Mouse (Mus musculus) ovary, adult 18-20 months (tissue): ENCODE measurements around the gene Gm20388.

ENCODE experiments used
- DNase-seq: peaks from one replicate; pipeline ENCODE4 v3.0.0; 2022; ENCODE audit warnings: low spot score, mixed read lengths

Gene Gm20388

DNA sequence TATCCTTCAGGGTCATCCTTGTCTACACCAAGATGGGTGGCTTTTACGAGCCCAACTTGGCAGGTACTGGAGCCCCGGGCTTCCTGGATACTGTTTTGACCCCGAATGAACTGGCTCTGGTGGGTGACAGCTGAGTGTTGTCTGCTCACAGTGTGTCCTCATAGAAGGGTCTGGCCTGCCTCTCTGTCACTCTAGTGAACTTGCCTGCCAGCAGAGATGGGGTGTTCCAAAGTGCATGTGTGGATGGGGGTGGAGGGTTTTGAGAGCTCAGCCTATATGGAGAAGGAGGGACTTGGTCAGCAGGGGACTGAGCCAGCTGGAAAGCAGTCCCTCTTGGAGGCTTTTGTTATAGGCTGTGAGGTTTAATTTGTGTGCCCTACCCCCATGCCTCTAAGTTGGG is 291.9 kb downstream of the Gm20388 start:
- no peak for DNase-seq

DNA sequence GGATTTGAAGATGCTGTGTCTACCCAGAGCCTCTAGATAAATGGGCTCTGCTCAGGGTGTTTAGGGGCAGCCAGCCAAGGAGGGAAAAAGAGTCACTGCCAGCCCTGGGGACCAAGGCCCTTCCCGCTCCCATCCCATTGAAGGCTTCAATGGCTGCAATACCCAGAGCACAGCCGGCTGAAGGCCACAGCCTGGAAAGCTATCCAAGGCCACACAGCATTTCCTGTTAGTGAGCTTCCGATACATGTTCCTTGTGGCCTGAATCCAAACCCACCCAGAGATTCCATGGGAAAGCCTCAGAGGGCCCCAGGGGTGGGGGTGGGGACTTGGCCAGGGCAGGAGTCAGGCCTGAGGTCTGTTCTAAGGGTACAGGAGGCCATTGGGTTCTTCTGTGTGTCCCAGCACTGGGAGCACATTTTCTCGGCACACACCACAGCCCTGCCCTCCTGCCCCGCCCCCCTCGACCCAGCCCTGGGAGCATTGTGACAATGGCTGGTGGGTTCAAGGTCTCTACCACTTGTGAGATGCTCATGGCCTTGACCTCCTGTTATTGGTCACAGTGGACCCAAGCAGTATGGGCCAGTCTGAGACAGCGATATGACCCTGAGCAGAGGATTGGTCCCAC is 294.2 kb downstream of the Gm20388 start:
- peak; percentile 76 for DNase-seq

DNA sequence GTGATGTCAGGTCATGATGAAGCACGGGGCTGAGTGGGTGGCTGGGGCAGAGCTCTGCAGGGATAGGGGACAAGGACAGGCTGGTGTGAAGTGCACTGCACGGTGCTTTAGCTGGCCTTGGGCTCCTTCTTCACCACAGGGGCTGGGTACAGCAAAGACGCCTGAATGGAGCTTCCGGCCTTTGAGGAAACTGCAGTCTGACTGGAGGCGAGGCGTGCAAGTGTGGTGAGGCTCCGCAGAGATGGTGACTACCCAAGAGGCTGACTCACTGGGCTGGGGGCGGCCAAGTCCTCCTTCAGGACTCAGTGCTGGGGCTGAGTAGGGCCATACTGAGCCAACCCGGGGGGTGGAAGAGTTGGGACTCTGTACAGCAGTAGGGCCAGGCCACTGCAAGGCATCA is 295.3 kb downstream of the Gm20388 start:
- DNase-seq: no peak

DNA sequence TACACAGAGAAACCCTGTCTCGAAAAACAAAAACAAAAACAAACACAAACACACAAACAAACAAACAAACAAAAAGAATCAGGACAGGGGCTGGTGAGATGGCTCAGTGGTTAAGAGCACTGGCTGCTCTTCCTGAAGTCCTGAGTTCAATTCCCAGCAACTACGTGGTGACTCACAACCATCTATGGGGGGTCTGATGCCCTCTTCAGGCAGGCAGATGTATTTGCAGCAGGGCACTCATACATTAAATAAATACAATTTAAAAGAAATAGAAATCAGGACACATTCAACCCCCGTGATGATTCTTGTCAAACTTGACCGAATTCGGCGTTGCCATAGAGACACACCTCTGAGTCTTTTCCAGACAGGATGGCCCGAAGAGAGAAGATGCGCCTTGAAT is 296.7 kb downstream of the Gm20388 start:
- DNase-seq: no peak

DNA sequence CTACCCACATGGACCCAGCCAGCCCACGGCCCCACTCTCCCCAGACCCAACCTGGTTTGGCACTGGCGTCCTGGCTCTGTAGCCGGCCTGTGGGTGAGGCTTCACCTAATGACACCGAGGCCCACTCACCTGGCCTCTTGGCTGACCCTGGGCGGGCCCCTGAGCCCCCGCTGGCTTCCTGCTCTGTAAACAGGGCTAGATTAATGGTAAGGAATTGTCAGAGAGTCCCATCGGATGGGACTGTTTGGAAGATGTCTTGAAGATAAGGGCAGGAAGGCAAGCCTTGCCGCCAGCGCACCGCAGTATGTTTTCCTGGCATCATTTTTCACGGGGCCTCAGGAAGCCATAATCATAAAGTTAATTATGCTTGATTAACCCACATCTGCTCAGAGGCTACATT is 297.5 kb downstream of the Gm20388 start:
- no peak for DNase-seq

DNA sequence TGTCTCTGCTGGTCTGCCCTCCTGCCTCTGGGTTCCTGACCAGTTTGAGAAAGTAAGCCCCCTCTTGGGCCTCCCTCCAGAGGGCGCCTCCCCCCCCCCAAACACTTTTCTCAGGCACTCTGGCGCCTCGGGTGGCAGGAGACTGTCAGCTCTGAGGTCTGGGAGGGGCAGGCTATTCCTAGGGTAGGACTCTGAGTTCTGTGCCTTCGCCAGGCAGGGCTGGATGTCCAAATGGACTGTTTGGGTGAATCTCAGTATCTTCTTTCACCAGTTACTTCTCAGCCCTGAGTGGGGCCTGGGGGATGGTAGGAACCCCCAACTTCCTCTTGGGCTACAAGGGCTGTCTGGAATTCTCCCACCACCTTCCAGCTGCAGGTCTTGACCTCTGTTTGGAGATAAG is 300.7 kb downstream of the Gm20388 start:
- DNase-seq: no peak

DNA sequence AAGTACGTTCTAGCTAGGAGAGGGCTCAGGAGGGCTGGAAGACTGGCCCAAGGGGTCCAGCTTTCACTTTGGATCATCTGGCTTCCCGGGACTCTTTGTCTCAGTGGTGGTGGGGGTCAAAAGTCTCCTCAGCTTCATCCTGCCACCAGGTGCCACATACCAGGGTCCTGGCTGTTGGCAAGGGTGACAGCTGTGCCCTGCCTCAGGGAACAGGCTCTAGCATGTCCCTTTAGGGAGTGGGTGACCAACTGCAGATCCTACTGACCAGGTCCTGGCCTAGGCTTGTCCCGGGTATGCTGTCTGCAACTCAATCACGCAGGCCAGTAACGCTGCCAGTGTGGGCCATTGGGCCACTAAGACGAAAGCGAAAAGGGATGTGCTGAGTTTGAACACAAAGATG is 302.0 kb downstream of the Gm20388 start:
- DNase-seq: no peak

DNA sequence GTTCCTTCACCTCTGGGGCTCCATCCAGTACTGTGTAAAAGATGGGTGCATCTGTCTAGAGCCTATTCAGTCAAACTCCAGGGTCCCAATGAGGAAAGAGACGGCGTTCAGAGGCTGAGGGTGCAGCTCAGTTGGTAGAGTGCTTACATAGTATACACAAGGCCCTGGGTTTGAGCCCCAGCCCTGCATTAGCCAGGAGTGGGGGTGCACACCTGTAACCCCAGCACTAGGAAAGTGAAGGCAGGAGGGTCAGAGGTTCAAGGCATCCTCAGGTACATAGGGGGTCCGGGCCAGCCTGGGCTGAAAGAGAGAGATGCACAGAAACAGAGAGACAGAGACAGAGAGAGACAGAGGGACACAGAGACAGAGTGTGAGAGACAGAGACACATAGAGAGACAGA is 302.6 kb downstream of the Gm20388 start:
- no peak for DNase-seq

DNA sequence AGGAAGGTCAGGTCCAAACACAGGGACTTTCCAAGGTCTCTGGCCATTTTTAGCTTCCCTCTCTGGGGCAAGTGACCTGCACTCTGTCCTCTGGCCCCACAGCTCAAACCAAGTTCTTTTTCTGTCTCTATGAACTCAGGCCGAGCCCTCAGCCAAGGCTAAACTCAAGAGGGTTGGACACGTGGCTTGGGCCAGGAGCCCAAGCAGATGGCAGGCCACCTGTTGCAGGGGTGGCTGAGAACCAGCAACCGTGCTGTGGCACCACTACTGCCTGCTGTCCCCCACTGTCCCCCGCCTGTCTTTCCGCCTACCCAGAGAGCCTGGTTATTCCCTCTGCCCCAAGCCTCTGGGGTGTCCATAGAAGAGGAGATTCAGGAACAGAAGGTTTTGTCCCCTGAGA is 303.3 kb downstream of the Gm20388 start:
- no peak for DNase-seq

DNA sequence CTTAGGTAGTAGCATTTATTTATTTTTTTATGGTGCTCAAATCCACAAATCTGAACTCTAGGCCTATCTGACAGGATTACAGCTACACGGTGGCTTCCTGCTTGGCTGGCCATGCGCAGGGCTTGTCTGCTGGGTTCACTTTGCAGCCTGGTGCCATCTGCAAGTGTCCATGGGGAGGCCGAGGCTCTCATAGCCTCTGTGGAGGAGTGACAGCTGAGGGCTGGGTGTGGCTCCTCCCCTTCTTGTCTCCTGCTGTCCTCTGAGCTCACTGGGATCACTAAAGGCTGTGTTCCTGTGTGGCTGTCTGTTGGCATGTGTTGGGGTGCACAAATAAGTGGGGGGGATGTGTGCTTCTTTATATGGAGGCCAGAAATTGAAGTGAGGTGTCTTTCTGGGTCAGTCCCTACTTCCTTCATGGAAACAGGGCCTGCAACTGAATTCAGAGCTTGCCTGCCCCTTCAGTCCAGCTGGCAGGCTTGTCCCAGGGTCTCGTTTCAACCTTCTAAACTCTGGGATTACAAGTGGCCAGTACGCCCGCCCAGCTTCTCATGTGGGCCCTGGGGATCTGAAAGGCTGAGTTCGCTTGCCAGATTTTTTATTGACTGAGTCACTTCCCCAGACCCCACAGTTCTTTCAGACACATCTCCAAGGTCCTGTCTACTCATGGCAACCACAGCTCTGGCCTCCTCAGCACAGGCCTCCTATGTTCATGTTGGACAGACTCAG is 304.9 kb downstream of the Gm20388 start:
- DNase-seq: no peak

DNA sequence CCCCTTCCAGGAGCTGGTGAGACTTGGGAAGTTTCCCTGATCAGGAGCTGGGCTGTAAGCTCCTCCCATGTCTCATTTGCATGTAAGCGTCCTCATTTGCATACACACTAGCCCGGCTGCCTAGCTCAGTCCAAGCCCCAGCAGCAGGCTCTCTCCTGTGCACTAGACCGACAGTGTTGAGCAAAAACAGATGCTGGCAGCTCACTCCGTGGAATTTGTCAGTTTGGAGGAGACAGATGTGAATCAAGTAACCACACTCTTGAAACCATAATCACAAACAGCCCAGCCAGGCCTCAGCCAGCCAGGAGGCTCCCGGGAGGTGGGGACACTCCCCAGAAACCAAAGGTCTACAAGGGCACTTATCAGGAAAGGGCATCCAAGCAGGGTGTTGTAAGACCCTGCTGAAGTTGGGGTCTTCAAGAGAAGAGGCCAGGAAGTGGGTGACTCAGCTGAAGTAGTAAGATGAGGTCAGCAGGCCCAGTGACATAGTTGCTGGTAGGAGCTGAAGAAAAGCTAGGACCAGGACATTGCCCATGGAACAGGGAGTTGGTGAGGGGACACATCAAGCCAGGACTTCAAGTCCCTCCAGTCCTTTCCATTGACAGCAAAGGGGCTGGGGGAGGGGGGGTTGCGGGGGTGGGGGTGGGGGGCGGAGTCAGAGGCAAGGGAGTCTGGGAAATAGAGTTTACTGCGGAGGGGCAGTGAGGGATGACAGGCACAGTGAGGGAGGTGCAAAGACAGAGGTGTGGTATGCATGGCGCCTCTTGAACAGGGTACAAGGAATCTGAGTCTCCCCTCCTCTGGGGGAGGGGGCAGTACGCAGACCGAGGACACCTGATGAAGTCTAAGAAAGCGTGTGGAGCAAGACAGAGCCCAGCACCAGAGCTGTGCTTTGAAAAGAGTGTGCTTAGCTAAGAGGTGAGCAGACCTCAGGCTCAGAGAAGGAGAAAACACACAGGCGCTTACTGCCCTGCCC is 306.5 kb downstream of the Gm20388 start:
- DNase-seq: no peak

DNA sequence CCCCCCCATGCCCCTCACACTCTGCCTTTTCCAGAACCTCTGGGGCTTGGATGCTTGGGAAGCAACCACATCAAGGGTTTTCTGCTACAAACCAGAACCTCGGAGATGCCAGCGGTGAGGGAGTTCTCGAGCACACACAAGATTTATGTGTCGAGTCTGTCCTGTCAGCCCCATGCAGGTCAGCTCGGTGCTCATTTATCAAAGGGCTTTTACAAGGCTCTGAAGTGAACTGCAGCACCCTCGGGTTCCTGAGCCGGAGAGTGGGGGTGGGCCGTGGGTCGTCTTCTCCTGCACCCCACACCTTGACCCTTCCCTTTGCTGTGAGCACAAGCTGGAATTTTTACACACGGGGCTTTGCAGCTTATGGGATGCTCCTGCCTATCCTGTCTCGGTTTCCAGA is 311.9 kb downstream of the Gm20388 start:
- DNase-seq: no peak

DNA sequence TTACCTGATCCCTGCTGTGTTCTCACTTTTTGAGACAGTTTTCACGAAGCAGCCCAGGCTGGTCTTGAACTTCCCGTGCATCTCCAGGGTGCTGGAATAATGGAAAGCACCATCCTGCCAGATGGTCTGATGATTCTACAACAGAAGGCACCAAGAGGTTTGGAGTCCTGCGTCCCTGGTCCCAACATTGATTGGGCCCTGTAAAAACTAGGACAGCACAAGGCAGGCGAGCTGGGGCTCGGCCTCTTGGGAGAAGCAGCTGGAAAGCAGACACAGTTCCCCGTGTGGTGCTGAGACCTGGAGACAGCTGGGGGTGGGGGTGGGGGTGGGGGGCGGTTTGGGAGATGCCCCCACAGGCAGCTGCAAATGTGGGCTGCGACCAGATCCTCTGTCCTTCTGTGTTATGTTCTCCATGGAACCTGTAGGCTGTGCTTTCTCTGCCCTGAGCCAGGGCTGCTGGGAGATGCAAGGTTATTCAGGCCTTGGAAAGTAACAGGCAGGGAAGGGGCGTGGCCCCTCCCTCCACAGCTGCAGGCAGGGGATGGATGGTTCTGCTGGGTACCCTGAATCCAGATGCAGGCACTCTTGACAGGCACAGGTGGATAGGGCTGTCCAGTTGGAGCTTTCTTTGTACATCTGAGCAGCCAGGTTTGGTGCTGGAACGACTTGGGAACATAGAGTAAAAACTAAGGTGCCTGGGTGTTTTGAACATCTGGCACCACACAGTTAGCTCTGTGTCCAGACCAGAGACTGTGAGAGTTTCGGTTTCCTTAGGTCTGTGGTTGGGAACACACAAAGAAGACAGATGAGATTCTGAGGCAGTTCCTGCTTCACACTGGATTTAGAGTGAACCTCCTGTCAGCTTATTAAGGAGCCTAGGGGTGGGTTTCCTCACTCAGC is 314.1 kb downstream of the Gm20388 start:
- DNase-seq: no peak

DNA sequence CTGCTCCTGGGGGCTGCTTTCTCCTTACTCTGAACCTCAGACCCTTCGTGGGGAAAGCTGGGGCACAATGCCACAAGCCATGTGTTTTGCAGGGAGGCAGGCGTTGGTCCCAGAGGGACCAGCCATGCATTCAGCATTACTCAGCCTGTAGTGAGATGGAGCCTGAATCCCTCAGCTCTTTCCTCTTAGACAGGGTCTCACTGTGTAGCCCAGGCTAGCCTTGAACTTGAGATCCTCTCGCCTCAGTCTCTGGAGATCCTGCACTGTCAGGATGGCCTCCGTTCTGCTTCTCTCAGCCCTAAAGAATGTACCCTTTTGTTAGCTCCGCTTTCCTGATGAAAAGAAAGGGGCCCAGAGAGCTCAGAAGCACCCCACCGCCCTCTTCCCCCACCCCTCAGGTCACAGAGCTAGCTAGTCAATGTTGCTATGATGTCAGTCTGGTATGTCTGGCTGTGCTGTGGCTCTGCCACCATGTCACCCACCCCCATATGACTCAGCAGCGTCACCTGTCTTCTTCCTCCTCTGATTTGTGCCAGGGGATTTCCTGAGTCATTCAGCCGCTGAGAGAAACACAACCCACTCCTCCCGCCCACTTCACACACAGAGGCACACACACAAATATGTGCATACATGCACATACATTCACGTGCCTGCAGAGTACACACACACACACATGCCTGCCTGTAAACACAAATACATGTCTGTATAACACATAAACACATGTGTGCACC is 314.9 kb downstream of the Gm20388 start:
- no peak for DNase-seq

DNA sequence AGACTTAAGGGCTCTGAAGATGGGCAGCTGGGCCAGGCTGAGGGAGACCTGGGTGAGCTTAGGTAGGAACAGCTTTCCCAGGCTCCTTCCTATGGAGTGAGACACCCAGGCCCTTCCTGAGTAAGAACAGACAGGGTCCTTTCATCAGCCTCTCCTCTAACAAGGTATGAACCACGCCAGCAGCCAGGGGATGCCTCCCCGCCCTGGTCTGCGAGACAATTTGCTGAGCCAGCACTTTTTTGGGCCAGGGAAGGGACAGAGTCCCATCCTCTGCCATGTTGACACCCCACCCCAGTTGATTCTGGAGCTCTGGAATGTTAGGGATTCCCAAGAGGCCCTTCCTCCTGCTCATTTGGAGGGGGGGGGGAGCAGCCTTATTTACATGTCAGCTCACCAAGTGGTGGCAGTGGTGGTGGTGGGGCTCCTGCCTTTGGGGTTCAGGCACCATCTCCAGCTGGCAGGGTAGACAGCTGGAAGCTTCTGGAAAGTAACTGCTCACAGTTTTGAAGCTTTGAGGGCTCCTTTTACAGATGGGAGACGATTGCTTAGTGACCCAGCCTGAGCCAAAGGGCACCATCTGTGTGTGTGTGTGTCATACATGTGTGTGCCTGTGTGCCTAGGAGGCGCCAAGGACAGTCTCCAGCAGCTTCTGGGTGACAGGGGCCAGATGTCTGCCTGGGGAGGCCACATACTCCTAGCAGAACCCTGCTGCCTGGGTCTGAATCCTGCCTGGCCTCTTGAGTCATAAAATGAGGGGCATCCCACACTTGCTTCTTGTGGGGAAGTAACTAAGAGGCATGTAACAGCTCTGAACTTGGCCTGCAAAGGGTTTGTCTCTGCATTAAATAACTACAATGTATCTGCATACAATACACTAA is 316.3 kb downstream of the Gm20388 start:
- no peak for DNase-seq

DNA sequence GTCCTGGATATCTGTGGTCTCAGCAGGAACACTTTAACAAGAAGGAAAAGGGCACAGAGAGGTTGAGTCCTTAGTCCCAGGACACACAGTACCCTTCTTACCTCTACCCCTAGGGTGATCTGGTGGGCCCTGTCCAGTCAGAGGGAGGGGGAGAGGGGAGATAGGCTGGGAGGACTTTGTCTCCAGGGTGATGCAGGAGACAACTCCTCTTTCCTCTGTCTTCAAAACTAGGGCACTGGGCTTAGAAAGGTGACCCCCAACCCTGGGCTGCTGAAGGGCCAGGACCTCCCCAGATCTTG is 316.9 kb downstream of the Gm20388 start:
- no peak for DNase-seq

DNA sequence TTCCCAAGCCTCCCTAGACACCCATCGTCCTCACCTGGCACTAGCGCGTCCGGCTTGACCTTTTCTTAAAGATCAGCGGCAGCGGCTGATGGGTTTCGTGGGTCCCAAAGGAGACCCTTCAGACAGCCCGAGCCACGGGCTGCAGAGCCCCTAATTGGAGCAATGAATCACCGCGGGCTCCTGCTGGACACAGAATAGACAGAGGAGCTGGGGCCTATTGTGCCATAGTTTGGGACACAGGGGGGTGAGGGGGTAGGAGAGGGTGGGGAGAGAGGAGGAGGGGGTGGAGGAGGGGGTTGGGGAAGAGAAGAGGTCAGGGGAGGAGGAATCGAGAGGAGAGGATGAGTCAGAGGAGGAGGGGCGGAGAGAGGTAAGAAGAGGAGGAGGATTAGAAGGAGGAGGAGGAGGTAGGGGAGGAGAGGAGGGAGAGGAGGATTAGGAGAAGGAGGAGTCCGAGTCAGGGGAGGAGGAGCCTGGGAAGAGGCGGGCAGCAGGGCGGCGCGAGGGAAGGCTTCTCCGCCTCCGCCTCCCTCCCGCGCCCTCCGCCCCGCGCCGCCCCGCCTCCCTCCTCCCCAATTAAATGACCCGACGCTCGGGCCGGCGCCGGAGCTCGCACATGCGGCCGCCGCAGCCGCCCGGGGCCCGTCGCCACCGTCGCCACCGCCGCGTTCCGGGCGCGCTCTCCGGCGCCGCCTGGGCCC is 317.4 kb downstream of the Gm20388 start, which contains the start of gene Gse1:
Gse1 (plus strand) TSS at position 566 of the 701 bp plus-strand sequence.
- DNase-seq: peak; percentile 83

DNA sequence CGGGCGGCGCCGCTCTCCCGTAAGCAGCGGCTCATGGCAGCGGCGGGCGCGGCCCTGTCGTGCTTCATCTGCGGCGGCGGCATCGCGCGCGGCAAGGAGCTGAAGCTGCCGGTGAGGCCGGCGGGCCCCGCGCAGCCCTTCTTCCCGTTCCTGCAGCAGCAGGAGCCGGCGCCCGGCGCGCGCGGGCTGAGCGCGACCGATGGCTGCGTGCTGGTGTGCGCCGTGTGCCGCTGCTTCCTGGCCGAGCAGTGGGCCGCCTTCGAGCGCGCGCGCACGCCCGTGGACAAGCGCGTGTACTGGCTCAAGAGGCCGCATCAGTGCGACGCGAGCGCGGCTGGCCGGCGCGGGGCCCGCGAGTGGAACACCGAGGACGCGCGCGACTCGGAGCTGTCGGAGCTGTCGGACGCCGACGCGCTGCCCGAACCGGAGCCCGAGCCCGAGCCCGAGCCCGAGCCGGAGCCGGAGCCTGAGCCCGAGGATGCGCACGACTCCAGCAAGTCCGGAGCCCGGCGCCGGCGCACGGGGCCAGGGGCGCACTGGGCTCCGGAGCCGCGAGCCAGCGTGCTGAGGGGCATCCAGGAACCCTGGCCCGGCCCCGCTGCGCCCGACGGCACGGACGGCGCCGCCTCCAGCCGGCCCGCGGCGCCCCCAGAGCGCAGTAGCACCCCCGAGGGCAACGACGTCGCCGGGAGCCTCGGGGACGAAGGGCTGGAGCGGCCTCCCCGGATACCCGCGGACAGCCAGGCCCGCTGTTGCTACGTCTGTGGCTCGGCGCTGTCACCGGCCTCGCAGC is 318.3 kb downstream of the Gm20388 start:
- DNase-seq: no peak

DNA sequence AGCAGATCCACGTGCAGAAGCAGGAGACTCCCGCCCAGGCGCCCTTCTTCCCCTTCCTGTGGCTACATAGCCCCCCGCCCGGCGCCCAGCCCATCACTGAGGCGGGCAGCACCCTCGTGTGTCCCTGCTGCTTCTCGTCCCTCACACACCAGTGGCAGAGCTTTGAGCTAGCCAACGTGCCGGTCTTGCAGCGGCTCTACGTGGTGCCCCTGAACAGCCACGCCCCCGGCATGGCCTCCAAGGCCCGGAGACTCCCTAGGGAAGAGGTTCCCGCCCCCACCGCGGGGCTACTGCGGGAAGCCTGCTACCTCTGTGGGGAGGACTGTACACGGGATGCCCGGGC is 318.9 kb downstream of the Gm20388 start:
- DNase-seq: peak; percentile 51
